7 mouse cellular contexts compared by ENCODE assay signal in genomic region chr12:54489675-54490074, GRCm38 (mm10).
DNase-seq lines count a peak whose midpoint lies in the region; TF ChIP-seq lines count a peak whose summit lies in the region.

No protein-coding gene starts in this region.

- peak; percentile 61 for DNase-seq in adipocyte (ENCODE audit: low spot score)
- DNase-seq in gastrocnemius, postnatal 14 days = peak; percentile 56
- DNase-seq in induced T-regulatory cell, adult 2 months (ENCODE audit: low read depth) = peak; percentile 75
- peak; percentile 66 to 75 for DNase-seq in left cerebral cortex, adult 2 months (ENCODE audit: extremely low spot score in 1 of 2, low spot score in 2 of 2)
- DNase-seq in mesoderm, embryonic 11.5 days (ENCODE audit: low read depth, low spot score) = peak; percentile 73
- peak; percentile 62 for DNase-seq in skeletal muscle tissue, adult 2 months (ENCODE audit: low read depth, low spot score)

- H3K4me1 ChIP-seq in cortical plate, adult 2 months (ENCODE audit: control insufficient read depth, insufficient read depth, low read length) = no peaks in the 10 kb centered on the region

- no peak overlapping the region for H3K4me3 ChIP-seq in cortical plate, adult 2 months (ENCODE audit: insufficient read depth, low read length)
- H3K4me3 ChIP-seq in left cerebral cortex, adult 2 months = no peak overlapping the region

- no peak overlapping the region for H3K27ac ChIP-seq in cortical plate, adult 2 months (ENCODE audit: insufficient read depth, low read length)
- no peak overlapping the region for H3K27ac ChIP-seq in left cerebral cortex, adult 2 months

- intact Hi-C loops in gastrocnemius, postnatal 14 days (cut with DNase I; ENCODE audit: low total_unique reads) = loop anchor here (10.0 kb wide), 2 partner anchors 135 to 275 kb away; no protein-coding TSS in a partner anchor
- intact Hi-C loops in left cerebral cortex, adult 2 months (cut with DNase I) = loop anchor here (1.0 to 5.0 kb wide), 3 partner anchors 136 to 1572 kb away; no protein-coding TSS in a partner anchor

- no peak for TF ChIP-seq POLR2A in cortical plate, adult 2 months (IDR thresholded peaks at IDR 0.05; ENCODE audit: extremely low read depth, insufficient read depth, low read length)

- TF ChIP-seq CTCF in cortical plate, adult 2 months (IDR thresholded peaks at IDR 0.05; ENCODE audit: extremely low read depth, insufficient read depth, low read length) = peak; percentile 89
- TF ChIP-seq CTCF in left cerebral cortex, adult 2 months (IDR thresholded peaks at IDR 0.05) = peak; percentile 89
